Mouse (Mus musculus): ENCODE results near the gene Arhgap1. TPM values are rescaled to one million over a fixed set of nuclear protein-coding genes. Genes with fewer than 3 reads are reported as not detected.
A peak's percentile ranks its signal among the peaks of the same experiment; 100 is the strongest.

Gene Arhgap1
- polyA plus RNA-seq, 1 experiment from 2014 or later = 149 TPM

- ATAC-seq (replicated peaks; ENCODE audit: low FRiP score, low TSS enrichment, low read depth) = no peak
- peaks cover 86% of the 10 kb centered on the region for H3K36me3 ChIP-seq (ENCODE audit: control insufficient read depth, insufficient read depth, low read length)
- 90% methylated on average over 8 of the region's 8 CpGs for WGBS
Measured at GRCm38 (mm10) chr2:91669326-91669725, 19.7 kb downstream of the Arhgap1 start.

GRCm38 (mm10) chr2:91670038-91670437, 20.4 kb downstream of the Arhgap1 start:
- no peak overlapping the region for H3K4me2 ChIP-seq (ENCODE audit: low read length)
- peaks cover 83% of the 10 kb centered on the region for H3K36me3 ChIP-seq (ENCODE audit: control insufficient read depth, insufficient read depth, low read length)
- ATAC-seq (replicated peaks; ENCODE audit: low FRiP score, low TSS enrichment, low read depth) = no peak

More at GRCm38 (mm10) chr2:91669326-91669725, 19.7 kb downstream of the Arhgap1 start:
- no peaks in the 10 kb centered on the region for H3K4me1 ChIP-seq (replicated peaks; ENCODE audit: control insufficient read depth, insufficient read depth, low read length)
- H3K4me2 ChIP-seq (ENCODE audit: low read length) = no peak overlapping the region
- H3K9me3 ChIP-seq (ENCODE audit: control insufficient read depth, low read length) = no peaks in the 10 kb centered on the region
- H3K4me3 ChIP-seq (ENCODE audit: low read depth, low read length) = no peak overlapping the region
- no peak for DNase-seq (ENCODE audit: low spot score)
- no peak overlapping the region for H3K27ac ChIP-seq (ENCODE audit: low read depth)
- H3K9ac ChIP-seq (ENCODE audit: low read length) = no peak overlapping the region
- H3K27me3 ChIP-seq (replicated peaks; ENCODE audit: control insufficient read depth, insufficient read depth, low read length) = no peaks in the 10 kb centered on the region

GRCm38 (mm10) chr2:91673587-91673986, 23.9 kb downstream of the Arhgap1 start:
- no peaks in the 10 kb centered on the region for H3K9me3 ChIP-seq (ENCODE audit: control insufficient read depth, low read length)
- no peak overlapping the region for H3K9ac ChIP-seq (ENCODE audit: low read length)
- no peaks in the 10 kb centered on the region for H3K27me3 ChIP-seq (replicated peaks; ENCODE audit: control insufficient read depth, insufficient read depth, low read length)
- no peak overlapping the region for H3K27ac ChIP-seq (ENCODE audit: low read depth)
- no peak overlapping the region for H3K4me3 ChIP-seq (ENCODE audit: low read depth, low read length)
- H3K4me2 ChIP-seq (ENCODE audit: low read length) = no peak overlapping the region
- no peaks in the 10 kb centered on the region for H3K4me1 ChIP-seq (replicated peaks; ENCODE audit: control insufficient read depth, insufficient read depth, low read length)
- DNase-seq (ENCODE audit: low spot score) = no peak
- peaks cover 89% of the 10 kb centered on the region for H3K36me3 ChIP-seq (ENCODE audit: control insufficient read depth, insufficient read depth, low read length)
- no peak for ATAC-seq (replicated peaks; ENCODE audit: low FRiP score, low TSS enrichment, low read depth)
- WGBS = 100% methylated on average over 2 of the region's 2 CpGs

More at GRCm38 (mm10) chr2:91670038-91670437, 20.4 kb downstream of the Arhgap1 start:
- Histone ChIP-seq H3K9ac (ENCODE audit: low read length) (no peak overlapping the region), H3K9me3 (ENCODE audit: control insufficient read depth, low read length) (no peaks in the 10 kb centered on the region), H3K4me3 (ENCODE audit: low read depth, low read length) (no peak overlapping the region), H3K4me1 (replicated peaks; ENCODE audit: control insufficient read depth, insufficient read depth, low read length) (no peaks in the 10 kb centered on the region), H3K27me3 (replicated peaks; ENCODE audit: control insufficient read depth, insufficient read depth, low read length) (no peaks in the 10 kb centered on the region), H3K27ac (ENCODE audit: low read depth) (no peak overlapping the region)
- DNase-seq (ENCODE audit: low spot score) = no peak
- 92% methylated on average over 6 of the region's 6 CpGs for WGBS

GRCm38 (mm10) chr2:91674895-91675294, 25.2 kb downstream of the Arhgap1 start:
- Histone ChIP-seq H3K36me3 (ENCODE audit: control insufficient read depth, insufficient read depth, low read length) (peaks cover 84% of the 10 kb centered on the region), H3K4me2 (ENCODE audit: low read length) (no peak overlapping the region), H3K27ac (ENCODE audit: low read depth) (no peak overlapping the region), H3K9ac (ENCODE audit: low read length) (no peak overlapping the region), H3K9me3 (ENCODE audit: control insufficient read depth, low read length) (no peaks in the 10 kb centered on the region), H3K27me3 (replicated peaks; ENCODE audit: control insufficient read depth, insufficient read depth, low read length) (no peaks in the 10 kb centered on the region), H3K4me3 (ENCODE audit: low read depth, low read length) (no peak overlapping the region), H3K4me1 (replicated peaks; ENCODE audit: control insufficient read depth, insufficient read depth, low read length) (no peaks in the 10 kb centered on the region)
- DNase-seq (ENCODE audit: low spot score) = no peak
- 91% methylated on average over 5 of the region's 5 CpGs for WGBS
- ATAC-seq (replicated peaks; ENCODE audit: low FRiP score, low TSS enrichment, low read depth) = no peak

- Histone ChIP-seq H3K4me3 (ENCODE audit: low read depth, low read length) (no peak overlapping the region), H3K36me3 (ENCODE audit: control insufficient read depth, insufficient read depth, low read length) (peaks cover 82% of the 10 kb centered on the region), H3K4me2 (ENCODE audit: low read length) (no peak overlapping the region), H3K9ac (ENCODE audit: low read length) (no peak overlapping the region), H3K4me1 (replicated peaks; ENCODE audit: control insufficient read depth, insufficient read depth, low read length) (no peaks in the 10 kb centered on the region), H3K9me3 (ENCODE audit: control insufficient read depth, low read length) (no peaks in the 10 kb centered on the region), H3K27ac (ENCODE audit: low read depth) (no peak overlapping the region), H3K27me3 (replicated peaks; ENCODE audit: control insufficient read depth, insufficient read depth, low read length) (no peaks in the 10 kb centered on the region)
- DNase-seq (ENCODE audit: low spot score) (no peak), ATAC-seq (replicated peaks; ENCODE audit: low FRiP score, low TSS enrichment, low read depth) (no peak)
- WGBS = 76% methylated on average over 2 of the region's 2 CpGs
Measured at GRCm38 (mm10) chr2:91676420-91676819, 26.8 kb downstream of the Arhgap1 start.

GRCm38 (mm10) chr2:91676961-91677360, 27.3 kb downstream of the Arhgap1 start:
- Histone ChIP-seq H3K4me1 (replicated peaks; ENCODE audit: control insufficient read depth, insufficient read depth, low read length) (no peaks in the 10 kb centered on the region), H3K4me2 (ENCODE audit: low read length) (no peak overlapping the region), H3K27me3 (replicated peaks; ENCODE audit: control insufficient read depth, insufficient read depth, low read length) (no peaks in the 10 kb centered on the region), H3K9me3 (ENCODE audit: control insufficient read depth, low read length) (no peaks in the 10 kb centered on the region), H3K36me3 (ENCODE audit: control insufficient read depth, insufficient read depth, low read length) (peaks cover 83% of the 10 kb centered on the region), H3K4me3 (ENCODE audit: low read depth, low read length) (no peak overlapping the region), H3K9ac (ENCODE audit: low read length) (no peak overlapping the region), H3K27ac (ENCODE audit: low read depth) (no peak overlapping the region)
- DNase-seq (ENCODE audit: low spot score) (no peak), ATAC-seq (replicated peaks; ENCODE audit: low FRiP score, low TSS enrichment, low read depth) (no peak)

- H3K9me3 ChIP-seq (ENCODE audit: control insufficient read depth, low read length) = no peaks in the 10 kb centered on the region
- ATAC-seq (replicated peaks; ENCODE audit: low FRiP score, low TSS enrichment, low read depth) (no peak), DNase-seq (ENCODE audit: low spot score) (peak; percentile 62)
- H3K4me2 ChIP-seq (ENCODE audit: low read length) = no peak overlapping the region
- no peak overlapping the region for H3K9ac ChIP-seq (ENCODE audit: low read length)
- H3K36me3 ChIP-seq (ENCODE audit: control insufficient read depth, insufficient read depth, low read length) = peaks cover 73% of the 10 kb centered on the region
- WGBS = 64% methylated on average over 4 of the region's 4 CpGs
- no peaks in the 10 kb centered on the region for H3K27me3 ChIP-seq (replicated peaks; ENCODE audit: control insufficient read depth, insufficient read depth, low read length)
- no peaks in the 10 kb centered on the region for H3K4me1 ChIP-seq (replicated peaks; ENCODE audit: control insufficient read depth, insufficient read depth, low read length)
- H3K27ac ChIP-seq (ENCODE audit: low read depth) = no peak overlapping the region
- no peak overlapping the region for H3K4me3 ChIP-seq (ENCODE audit: low read depth, low read length)
Measured at GRCm38 (mm10) chr2:91682850-91683249, 33.2 kb downstream of the Arhgap1 start.

- 75% methylated on average over 8 of the region's 8 CpGs for WGBS
- H3K4me3 ChIP-seq (ENCODE audit: low read depth, low read length) = no peak overlapping the region
Measured at GRCm38 (mm10) chr2:91683919-91684318, 34.3 kb downstream of the Arhgap1 start.

GRCm38 (mm10) chr2:91689452-91689851, 39.8 kb downstream of the Arhgap1 start:
- no peaks in the 10 kb centered on the region for H3K9me3 ChIP-seq (ENCODE audit: control insufficient read depth, low read length)
- no peak overlapping the region for H3K27ac ChIP-seq (ENCODE audit: low read depth)
- H3K36me3 ChIP-seq (ENCODE audit: control insufficient read depth, insufficient read depth, low read length) = peaks cover 47% of the 10 kb centered on the region
- ATAC-seq (replicated peaks; ENCODE audit: low FRiP score, low TSS enrichment, low read depth) = no peak
- whole genome bisulfite sequencing = 82% methylated on average over 7 of the region's 7 CpGs
- DNase-seq (ENCODE audit: low spot score) = no peak
- no peak overlapping the region for H3K4me2 ChIP-seq (ENCODE audit: low read length)
- H3K27me3 ChIP-seq (replicated peaks; ENCODE audit: control insufficient read depth, insufficient read depth, low read length) = no peaks in the 10 kb centered on the region
- H3K4me1 ChIP-seq (replicated peaks; ENCODE audit: control insufficient read depth, insufficient read depth, low read length) = no peaks in the 10 kb centered on the region
- no peak overlapping the region for H3K4me3 ChIP-seq (ENCODE audit: low read depth, low read length)
- no peak overlapping the region for H3K9ac ChIP-seq (ENCODE audit: low read length)

More at GRCm38 (mm10) chr2:91683919-91684318, 34.3 kb downstream of the Arhgap1 start:
- Histone ChIP-seq H3K4me2 (ENCODE audit: low read length) (no peak overlapping the region), H3K9ac (ENCODE audit: low read length) (no peak overlapping the region), H3K27me3 (replicated peaks; ENCODE audit: control insufficient read depth, insufficient read depth, low read length) (no peaks in the 10 kb centered on the region), H3K27ac (ENCODE audit: low read depth) (no peak overlapping the region), H3K9me3 (ENCODE audit: control insufficient read depth, low read length) (no peaks in the 10 kb centered on the region), H3K36me3 (ENCODE audit: control insufficient read depth, insufficient read depth, low read length) (peaks cover 68% of the 10 kb centered on the region), H3K4me1 (replicated peaks; ENCODE audit: control insufficient read depth, insufficient read depth, low read length) (no peaks in the 10 kb centered on the region)
- DNase-seq (ENCODE audit: low spot score) = no peak
- no peak for ATAC-seq (replicated peaks; ENCODE audit: low FRiP score, low TSS enrichment, low read depth)
